Mouse (Mus musculus) mesoderm, embryonic 11.5 days (tissue): Measurements from ENCODE around the gene Mlxipl.
"Not testable (repeated sequence)": the region's sequence is repeated elsewhere in the genome, so short reads cannot be mapped to it uniquely, and the experiment has no call there.

Experiments used
- DNase-seq: peaks from one replicate; pipeline ENCODE4 v3.0.0-alpha.2; 2012; ENCODE audit warnings: low read depth, low spot score

The Mlxipl gene

GRCm38 (mm10) chr5:135089653-135090052 is at the start of gene Mlxipl:
Gene Mlxipl, plus strand, starts transcription at chr5:135089890.
- no peak for DNase-seq

- no peak for DNase-seq
Measured at GRCm38 (mm10) chr5:135040059-135040458, 49.6 kb upstream of the Mlxipl start.

- DNase-seq = no peak
Measured at GRCm38 (mm10) chr5:135040777-135041176, 48.9 kb upstream of the Mlxipl start.

- no peak for DNase-seq
Measured at GRCm38 (mm10) chr5:135042105-135042788, 47.4 kb upstream of the Mlxipl start.

GRCm38 (mm10) chr5:135044575-135044974 is 45.1 kb upstream of the Mlxipl start:
- no peak for DNase-seq

GRCm38 (mm10) chr5:135048539-135048938 is 41.2 kb upstream of the Mlxipl start:
- DNase-seq = no peak

- DNase-seq = not testable (repeated sequence)
Measured at GRCm38 (mm10) chr5:135049268-135049667, 40.4 kb upstream of the Mlxipl start.

GRCm38 (mm10) chr5:135053356-135053755 is 36.3 kb upstream of the Mlxipl start:
- no peak for DNase-seq

GRCm38 (mm10) chr5:135063629-135064381 is 25.9 kb upstream of the Mlxipl start, which contains the start of gene Dnajc30:
Gene Dnajc30, plus strand, starts transcription at chr5:135064202.
- DNase-seq = peak; percentile 98

- DNase-seq = no peak
Measured at GRCm38 (mm10) chr5:135064382-135064766, 25.3 kb upstream of the Mlxipl start.

GRCm38 (mm10) chr5:135064909-135065446 is 24.7 kb upstream of the Mlxipl start, which contains the start of gene Bud23:
Gene Bud23, minus strand, starts transcription at chr5:135064959.
- not testable (repeated sequence) for DNase-seq

- no peak for DNase-seq
Measured at GRCm38 (mm10) chr5:135066008-135066407, 23.7 kb upstream of the Mlxipl start.

GRCm38 (mm10) chr5:135070448-135070847 is 19.2 kb upstream of the Mlxipl start:
- DNase-seq = no peak

- DNase-seq = no peak
Measured at GRCm38 (mm10) chr5:135072061-135072460, 17.6 kb upstream of the Mlxipl start.

- no peak for DNase-seq
Measured at GRCm38 (mm10) chr5:135072720-135073119, 17.0 kb upstream of the Mlxipl start.

- peak; percentile 23 for DNase-seq
Measured at GRCm38 (mm10) chr5:135073349-135074150, 16.1 kb upstream of the Mlxipl start.

- DNase-seq = no peak
Measured at GRCm38 (mm10) chr5:135075655-135076054, 14.0 kb upstream of the Mlxipl start.

GRCm38 (mm10) chr5:135076368-135076767 is 13.3 kb upstream of the Mlxipl start:
- no peak for DNase-seq

GRCm38 (mm10) chr5:135076931-135077505 is 12.7 kb upstream of the Mlxipl start:
- peak; percentile 30 for DNase-seq

- DNase-seq = peak; percentile 95
Measured at GRCm38 (mm10) chr5:135077564-135078481, 11.9 kb upstream of the Mlxipl start, which contains the start of gene Vps37d. Gene Vps37d, minus strand, starts transcription at chr5:135078266.
